ENCODE assay signal across 15 mouse cellular contexts in genomic region chr6:92525646-92526045, GRCm38 (mm10).
"Had no signal": no experiment of that assay in that cellular context is flagged by ENCODE, and none has a peak within 500 bp of the region (broad histone marks: within the 10 kb centered on the region; RNA-seq: fewer than 3 reads in every experiment).

No protein-coding gene starts in this region.

- H3K4me2 ChIP-seq: limb, embryonic 12.5 days; limb, embryonic 15.5 days; liver, embryonic 11.5 days; lung, embryonic 14.5 days had no signal

- H3K4me3 ChIP-seq: limb, embryonic 12.5 days; limb, embryonic 15.5 days had no signal

- H3K36me3 ChIP-seq: limb, embryonic 12.5 days; limb, embryonic 15.5 days had no signal

- H3K27me3 ChIP-seq: limb, embryonic 12.5 days; limb, embryonic 15.5 days had no signal

- DNase-seq: kidney, adult 2 months; kidney, postnatal 25 days; left cerebral cortex, postnatal 4 days; liver, postnatal 0 days; thymus, adult 18-20 months; thymus, postnatal 4 days had no signal

- H3K27ac ChIP-seq: kidney, postnatal 0 days; limb, embryonic 12.5 days; limb, embryonic 15.5 days; liver, embryonic 14.5 days; macrophage had no signal

- H3K9me3 ChIP-seq: limb, embryonic 12.5 days; limb, embryonic 15.5 days had no signal

- ATAC-seq: intestine, postnatal 0 days; liver, postnatal 0 days; lung, postnatal 0 days had no signal

- H3K9ac ChIP-seq: limb, embryonic 12.5 days; limb, embryonic 15.5 days; liver, embryonic 14.5 days; liver, postnatal 0 days; lung, embryonic 14.5 days had no signal
